Mouse (Mus musculus): ENCODE data around the gene Ucn.

Gene Ucn

GRCm38 (mm10) chr5:31105814-31106335 lies 32.8 kb downstream of the Ucn start, which contains the start of gene Dnajc5g:
Dnajc5g (plus strand) TSS chr5:31106285.
- DNase-seq: no peak

GRCm38 (mm10) chr5:31095711-31096480 lies 42.7 kb downstream of the Ucn start:
- DNase-seq: no peak

GRCm38 (mm10) chr5:31094799-31095691 lies 43.6 kb downstream of the Ucn start:
- peak; percentile 36 to 40 for DNase-seq

- peak in 1 of 2 experiments; percentile 10 for DNase-seq
Observed at GRCm38 (mm10) chr5:31094100-31094798, 44.4 kb downstream of the Ucn start.

GRCm38 (mm10) chr5:31093151-31094041 lies 45.2 kb downstream of the Ucn start:
- DNase-seq: peak; percentile 37 to 56

GRCm38 (mm10) chr5:31092231-31092975 lies 46.2 kb downstream of the Ucn start:
- peak in 1 of 2 experiments; percentile 10 for DNase-seq
